Mouse (Mus musculus) brain, embryonic 14.5 days (tissue): ENCODE results near the gene Camta1. TPM values are rescaled to one million over a fixed set of nuclear protein-coding genes. Genes with fewer than 3 reads are reported as not detected.
A peak's percentile ranks its signal among the peaks of the same experiment; 100 is the strongest.

Source experiments
- DNase-seq: peaks from one replicate; pipeline ENCODE4 v3.0.0-alpha.2; 2011; ENCODE audit warnings: low read depth
- CTCF ChIP-seq: fragments of 200-500 bp; IDR thresholded peaks from 2 replicates; pipeline ENCODE4 v1.5.1; 2012; ENCODE audit warnings: inconsistent platforms, mild to moderate bottlenecking, moderate library complexity, borderline replicate concordance; ENCODE audit not compliant: insufficient read depth, insufficient read length; ENCODE audit errors: extremely low read depth
- POLR2A ChIP-seq: fragments of 200-500 bp; IDR thresholded peaks from 2 replicates; pipeline ENCODE4 v1.6.1; 2012; ENCODE audit warnings: mild to moderate bottlenecking, inconsistent platforms, borderline replicate concordance; ENCODE audit not compliant: poor library complexity, insufficient read depth, insufficient read length, severe bottlenecking; ENCODE audit errors: extremely low read depth
- polyA plus RNA-seq: library from polyadenylated mRNA; depleted of rRNA; stranded (reverse); fragments of >200 nt; gene quantifications from 2 replicates; pipeline ENCODE4 v1.2.3, GENCODE M21; 2012

The Camta1 gene
- polyA plus RNA-seq, 1 experiment, result 92.9 TPM

GRCm38 (mm10) chr4:151160476-151160875 lies 701.2 kb downstream of the Camta1 start:
- DNase-seq, result peak; percentile 58
- TF ChIP-seq POLR2A (no peak), CTCF (no peak)

GRCm38 (mm10) chr4:151158250-151158649 lies 703.4 kb downstream of the Camta1 start:
- DNase-seq, result no peak
- peak; percentile 29; the same call in 1 of the 2 replicates for TF ChIP-seq CTCF
- no peak for TF ChIP-seq POLR2A

- DNase-seq, result peak; percentile 87
- peak; percentile 93 for TF ChIP-seq CTCF
- no peak for TF ChIP-seq POLR2A
Measured at GRCm38 (mm10) chr4:151156904-151157303, 704.8 kb downstream of the Camta1 start.

GRCm38 (mm10) chr4:151155587-151155986 lies 706.1 kb downstream of the Camta1 start:
- TF ChIP-seq POLR2A (no peak), CTCF (no peak)
- DNase-seq, result no peak

- no peak for TF ChIP-seq POLR2A
- TF ChIP-seq CTCF, result no peak
- DNase-seq, result peak; percentile 76
Measured at GRCm38 (mm10) chr4:151154306-151154705, 707.4 kb downstream of the Camta1 start.

- no peak for DNase-seq
- no peak for TF ChIP-seq POLR2A
- TF ChIP-seq CTCF, result no peak
Measured at GRCm38 (mm10) chr4:151152010-151152409, 709.7 kb downstream of the Camta1 start.

GRCm38 (mm10) chr4:151150842-151151241 lies 710.8 kb downstream of the Camta1 start:
- peak; percentile 91 for DNase-seq

GRCm38 (mm10) chr4:151150115-151150514 lies 711.6 kb downstream of the Camta1 start:
- no peak for DNase-seq
- TF ChIP-seq POLR2A (no peak), CTCF (no peak)

More at GRCm38 (mm10) chr4:151150842-151151241, 710.8 kb downstream of the Camta1 start:
- TF ChIP-seq POLR2A (no peak), CTCF (no peak)

- TF ChIP-seq CTCF (no peak), POLR2A (no peak)
- DNase-seq, result no peak
Measured at GRCm38 (mm10) chr4:151147541-151147940, 714.1 kb downstream of the Camta1 start.

GRCm38 (mm10) chr4:151144121-151144520 lies 717.6 kb downstream of the Camta1 start:
- DNase-seq, result no peak
- TF ChIP-seq POLR2A, result no peak

- peak; percentile 97 for DNase-seq
- TF ChIP-seq POLR2A, result no peak
- TF ChIP-seq CTCF, result peak; percentile 98
Measured at GRCm38 (mm10) chr4:151141196-151141880, 720.3 kb downstream of the Camta1 start.

GRCm38 (mm10) chr4:151140368-151140982 lies 721.2 kb downstream of the Camta1 start:
- TF ChIP-seq CTCF (no peak), POLR2A (no peak)
- peak; percentile 98 for DNase-seq
